Mouse (Mus musculus): ENCODE results near the gene Pabpn1l. TPM values are rescaled to one million over a fixed set of nuclear protein-coding genes. Genes with fewer than 3 reads are reported as not detected.
A peak's percentile ranks its signal among the peaks of the same experiment; 100 is the strongest.

Gene Pabpn1l
- total and polyA plus RNA-seq, 3 experiments: 0.10 to 0.52 TPM; not detected in 1

DNA sequence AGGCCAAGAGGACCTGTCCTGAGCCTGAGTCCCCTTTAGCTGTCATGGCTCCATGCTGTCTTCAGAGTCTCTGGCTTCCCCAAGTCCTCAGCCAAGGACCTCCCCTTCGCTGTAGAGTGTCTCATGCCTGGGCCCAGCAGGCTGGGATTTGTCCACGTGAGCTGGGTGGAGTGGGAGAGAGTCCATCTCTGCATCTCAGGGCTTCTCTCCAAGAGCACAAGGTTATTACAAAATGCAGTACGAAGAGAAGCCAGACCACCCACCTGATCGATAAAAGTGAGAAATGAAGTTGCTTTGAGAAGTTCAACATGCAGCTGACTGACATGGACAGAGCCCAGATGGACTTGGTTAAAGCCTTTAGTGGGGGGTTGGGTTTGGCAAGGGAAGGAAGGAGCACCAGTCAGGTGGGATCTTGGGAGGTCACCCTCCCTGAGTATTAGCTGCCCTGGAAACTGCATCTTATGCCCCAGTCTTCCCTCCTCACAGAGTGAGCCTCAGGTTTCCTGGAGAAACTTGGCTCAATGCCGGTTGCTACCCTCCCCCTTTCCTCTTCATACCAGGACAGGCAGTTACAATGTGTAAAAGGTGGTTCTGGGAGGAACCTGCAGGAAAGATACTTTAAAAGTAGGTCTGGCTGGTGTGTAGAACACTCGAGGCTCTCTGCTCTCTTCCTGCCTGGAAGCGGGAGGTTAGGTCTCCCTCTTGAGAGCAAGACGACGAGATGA, 6.2 kb downstream of the Pabpn1l start:
- peaks cover 8% of the 10 kb centered on the region for H3K4me1 ChIP-seq (ENCODE audit: control insufficient read depth, insufficient read depth, low read length)
- no peak for TF ChIP-seq POLR2A (IDR thresholded peaks at IDR 0.05; ENCODE audit: insufficient read depth, low read depth, low read length)
- TF ChIP-seq EP300 (IDR thresholded peaks at IDR 0.05; ENCODE audit: insufficient read depth, low read depth, low read length): no peak
- no peak for TF ChIP-seq CTCF (IDR thresholded peaks at IDR 0.05)
- no peaks in the 10 kb centered on the region for H3K79me2 ChIP-seq (replicated peaks; ENCODE audit: control insufficient read depth, insufficient read depth, low read length)
- intact Hi-C loops (cut with DNase I): loop anchor here (5.0 kb wide), 1 partner anchor 196 kb away; no protein-coding TSS in a partner anchor
- 51% methylated on average over 9 of the region's 9 CpGs for WGBS
- H3K4me3 ChIP-seq: no peak overlapping the region
- no peaks in the 10 kb centered on the region for H3K27me3 ChIP-seq (ENCODE audit: control insufficient read depth, insufficient read depth, low read length)
- no peaks in the 10 kb centered on the region for H3K36me3 ChIP-seq (ENCODE audit: control insufficient read depth, insufficient read depth, low read length)
- DNase-seq: peak in 1 of 2 experiments; percentile 35
- H3K27ac ChIP-seq: no peak overlapping the region
- H3K9ac ChIP-seq (ENCODE audit: low read depth, low read length): no peak overlapping the region

DNA sequence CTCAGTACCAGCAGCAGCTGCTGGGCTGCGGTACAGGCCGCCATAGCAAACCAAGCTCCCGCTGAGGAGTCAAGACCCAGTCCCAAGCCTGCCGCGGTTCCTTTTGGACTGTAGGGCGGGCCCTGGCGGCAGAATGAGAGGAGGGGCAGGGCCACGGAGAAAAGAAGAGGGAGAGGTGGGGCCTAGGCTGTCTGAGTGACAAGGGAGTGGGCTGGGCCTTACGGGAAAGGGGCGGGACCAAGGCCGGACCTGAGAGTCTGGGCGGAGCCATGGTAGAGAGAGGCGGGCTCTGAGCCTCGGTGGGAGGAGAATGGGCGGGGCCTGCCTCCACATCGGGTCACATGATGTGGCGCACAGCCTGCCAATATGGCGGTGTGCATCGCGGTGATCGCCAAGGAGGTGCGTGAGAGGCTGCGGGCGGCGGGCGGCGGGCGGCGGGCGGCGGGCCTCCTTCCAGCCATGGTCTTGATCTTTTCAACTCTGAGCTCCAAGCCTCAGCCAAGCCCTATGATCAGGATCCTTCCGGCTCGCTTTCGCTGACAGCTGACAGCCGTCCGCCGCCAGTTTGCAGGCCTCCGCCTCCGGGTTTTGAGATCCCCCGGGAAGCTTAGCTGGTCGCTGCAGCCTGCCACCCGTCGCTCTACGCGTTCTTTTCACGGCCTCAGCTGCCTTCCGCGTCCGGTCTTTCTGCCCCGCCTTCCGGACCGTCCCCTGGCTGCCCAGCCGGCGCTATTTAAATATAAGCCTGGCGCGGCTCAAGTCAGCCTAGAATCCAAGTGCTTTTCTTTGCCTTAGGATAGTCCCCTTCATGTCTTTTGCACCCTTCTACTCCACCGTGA, 11.0 kb downstream of the Pabpn1l start, which contains the start of the genes Galns and Trappc2l:
Gene Galns (minus strand): TSS at position 169 of the 839 bp plus-strand sequence.
Gene Trappc2l (plus strand): TSS at position 346 of the 839 bp plus-strand sequence.
- TF ChIP-seq POLR2A (IDR thresholded peaks at IDR 0.05; ENCODE audit: insufficient read depth, low read depth, low read length): peak; percentile 76
- peak; percentile 61 for TF ChIP-seq CTCF (IDR thresholded peaks at IDR 0.05)
- no peak for TF ChIP-seq EP300 (IDR thresholded peaks at IDR 0.05; ENCODE audit: insufficient read depth, low read depth, low read length)

DNA sequence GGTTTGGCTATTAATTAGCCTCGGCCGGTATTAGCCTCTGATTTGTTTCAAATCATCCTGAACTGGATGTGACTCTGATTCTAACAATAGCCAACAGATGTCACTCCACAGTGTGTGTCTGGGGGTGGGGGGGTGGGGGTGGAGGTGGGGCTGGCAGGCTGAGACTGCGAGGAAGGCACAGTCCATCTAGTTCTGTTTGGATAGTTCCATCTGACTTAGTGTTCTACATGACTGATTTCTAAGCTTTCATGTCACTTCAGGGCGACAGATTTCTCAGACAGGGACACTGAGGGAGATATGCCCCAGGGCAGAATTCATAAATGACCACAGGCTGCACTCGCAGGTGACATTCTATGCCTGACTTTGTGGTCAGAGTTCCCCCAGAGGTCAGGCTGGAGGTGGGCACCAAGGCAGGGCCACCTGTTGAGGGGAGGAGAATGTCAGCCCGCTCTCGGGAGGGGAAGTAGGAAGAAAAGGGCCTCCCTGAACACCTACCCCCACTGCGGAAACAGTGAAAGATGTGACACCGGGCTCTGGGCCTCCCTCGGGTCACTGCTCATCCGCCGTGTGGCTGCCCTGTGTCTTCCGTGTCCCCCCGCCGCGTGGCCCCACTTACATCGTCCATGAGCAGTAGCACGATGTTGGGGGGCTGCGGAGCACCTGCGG, 11.8 kb downstream of the Pabpn1l start:
- TF ChIP-seq CTCF (IDR thresholded peaks at IDR 0.05) (no peak), EP300 (IDR thresholded peaks at IDR 0.05; ENCODE audit: insufficient read depth, low read depth, low read length) (no peak), POLR2A (IDR thresholded peaks at IDR 0.05; ENCODE audit: insufficient read depth, low read depth, low read length) (no peak)
- Histone ChIP-seq H3K36me3 (ENCODE audit: control insufficient read depth, insufficient read depth, low read length) (no peaks in the 10 kb centered on the region), H3K9ac (ENCODE audit: low read depth, low read length) (peak overlapping the region; percentile 70), H3K4me1 (ENCODE audit: control insufficient read depth, insufficient read depth, low read length) (peaks cover 7% of the 10 kb centered on the region), H3K27ac (peak overlapping the region; percentile 76), H3K4me3 (peak overlapping the region; percentile 81), H3K27me3 (ENCODE audit: control insufficient read depth, insufficient read depth, low read length) (no peaks in the 10 kb centered on the region), H3K79me2 (replicated peaks; ENCODE audit: control insufficient read depth, insufficient read depth, low read length) (no peaks in the 10 kb centered on the region)
- WGBS: 2% methylated on average over 19 of the region's 20 CpGs
- no peak for DNase-seq
- intact Hi-C loops (cut with DNase I): loop anchor here (1.0 to 5.0 kb wide), 3 partner anchors 44 to 108 kb away; no protein-coding TSS in a partner anchor

More for the DNA sequence above, 11.0 kb downstream of the Pabpn1l start, which contains the start of the genes Galns and Trappc2l:
- Histone ChIP-seq H3K36me3 (ENCODE audit: control insufficient read depth, insufficient read depth, low read length) (no peaks in the 10 kb centered on the region), H3K4me3 (peak within 1 kb of the TSS; percentile 81), H3K9ac (ENCODE audit: low read depth, low read length) (peak within 1 kb of the TSS; percentile 77), H3K27ac (peak within 1 kb of the TSS; percentile 91), H3K27me3 (ENCODE audit: control insufficient read depth, insufficient read depth, low read length) (no peaks in the 10 kb centered on the region), H3K79me2 (replicated peaks; ENCODE audit: control insufficient read depth, insufficient read depth, low read length) (no peaks in the 10 kb centered on the region), H3K4me1 (ENCODE audit: control insufficient read depth, insufficient read depth, low read length) (peaks cover 7% of the 10 kb centered on the region)
- peak; percentile 95 to 96 for DNase-seq
- under 1% methylated on average over 55 of the region's 57 CpGs for WGBS
- intact Hi-C loops (cut with DNase I): loop anchor here (1.0 to 5.0 kb wide), 3 partner anchors 45 to 109 kb away; no protein-coding TSS in a partner anchor

DNA sequence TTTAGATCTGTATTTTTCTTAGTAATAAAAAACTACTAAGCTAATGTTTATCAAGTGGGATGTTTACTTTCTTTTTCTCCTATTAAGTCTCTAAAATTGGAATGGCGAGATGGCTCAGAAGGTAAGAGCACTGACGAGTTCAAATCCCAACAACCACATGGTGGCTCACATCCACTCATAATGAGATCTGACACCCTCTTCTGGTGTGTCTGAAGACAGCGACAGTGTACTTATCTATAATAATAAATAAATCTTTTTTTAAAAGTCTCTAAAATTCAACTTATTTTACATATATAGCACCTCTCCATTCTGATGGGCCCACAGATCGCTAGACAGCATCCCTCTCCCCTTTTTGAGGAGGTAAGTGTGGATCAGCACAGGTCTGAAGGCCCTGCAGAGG, 12.3 kb downstream of the Pabpn1l start:
- Histone ChIP-seq H3K4me1 (ENCODE audit: control insufficient read depth, insufficient read depth, low read length) (peaks cover 7% of the 10 kb centered on the region), H3K79me2 (replicated peaks; ENCODE audit: control insufficient read depth, insufficient read depth, low read length) (no peaks in the 10 kb centered on the region), H3K36me3 (ENCODE audit: control insufficient read depth, insufficient read depth, low read length) (no peaks in the 10 kb centered on the region), H3K27ac (no peak overlapping the region), H3K4me3 (no peak overlapping the region), H3K27me3 (ENCODE audit: control insufficient read depth, insufficient read depth, low read length) (no peaks in the 10 kb centered on the region), H3K9ac (ENCODE audit: low read depth, low read length) (no peak overlapping the region)
- DNase-seq: no peak
- 65% methylated on average over 4 of the region's 4 CpGs for WGBS
- intact Hi-C loops (cut with DNase I): loop anchor here (2.0 to 5.0 kb wide), 2 partner anchors 43 to 108 kb away; no protein-coding TSS in a partner anchor
- TF ChIP-seq CTCF (IDR thresholded peaks at IDR 0.05) (0 out of 2 replicates have a peak, but pooled peaks have one; percentile 5), POLR2A (IDR thresholded peaks at IDR 0.05; ENCODE audit: insufficient read depth, low read depth, low read length) (no peak)

DNA sequence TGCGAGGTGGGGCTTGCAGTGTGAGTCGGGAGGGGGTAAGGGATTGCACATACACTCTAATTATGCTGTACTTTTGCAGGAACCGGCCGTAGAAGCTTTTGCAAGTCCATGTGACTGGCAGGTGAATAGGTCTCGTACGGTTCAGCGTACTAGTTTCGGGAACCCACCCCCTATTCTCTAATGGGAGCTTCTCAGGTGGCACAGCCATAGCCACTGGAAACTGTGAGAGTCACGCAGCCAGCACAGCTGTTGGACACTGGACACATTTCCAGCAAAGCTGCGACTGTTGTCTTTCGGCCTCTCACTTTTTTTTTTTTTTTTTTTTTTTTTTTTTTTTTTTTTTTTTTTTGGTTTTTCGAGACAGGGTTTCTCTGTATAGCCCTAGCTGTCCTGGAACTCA, 15.7 kb downstream of the Pabpn1l start:
- Histone ChIP-seq H3K9ac (ENCODE audit: low read depth, low read length) (no peak overlapping the region), H3K79me2 (replicated peaks; ENCODE audit: control insufficient read depth, insufficient read depth, low read length) (no peaks in the 10 kb centered on the region), H3K27ac (no peak overlapping the region), H3K36me3 (ENCODE audit: control insufficient read depth, insufficient read depth, low read length) (no peaks in the 10 kb centered on the region), H3K27me3 (ENCODE audit: control insufficient read depth, insufficient read depth, low read length) (no peaks in the 10 kb centered on the region), H3K4me1 (ENCODE audit: control insufficient read depth, insufficient read depth, low read length) (peaks cover 2% of the 10 kb centered on the region; the same call in 1 of the 2 replicates), H3K4me3 (no peak overlapping the region)
- intact Hi-C loops (cut with DNase I): no loop called here
- WGBS: 85% methylated on average over 11 of the region's 12 CpGs
- DNase-seq: no peak
- TF ChIP-seq POLR2A (IDR thresholded peaks at IDR 0.05; ENCODE audit: insufficient read depth, low read depth, low read length) (no peak), CTCF (IDR thresholded peaks at IDR 0.05) (no peak), EP300 (IDR thresholded peaks at IDR 0.05; ENCODE audit: insufficient read depth, low read depth, low read length) (no peak)
